Mouse (Mus musculus): ENCODE data around the gene Tmem59l. TPM values are rescaled to one million over a fixed set of nuclear protein-coding genes. Genes with fewer than 3 reads are reported as not detected.
A peak's percentile ranks its signal among the peaks of the same experiment; 100 is the strongest.

Gene Tmem59l
- polyA plus RNA-seq, 1 experiment, result 368 TPM

- Histone ChIP-seq H3K4me1 (ENCODE audit: control insufficient read depth, insufficient read depth, low read length) (peaks cover 14% of the 10 kb centered on the region), H3K4me3 (ENCODE audit: insufficient read depth, low read length) (no peak overlapping the region), H3K27ac (ENCODE audit: insufficient read depth, low read length) (no peak overlapping the region)
- TF ChIP-seq POLR2A (IDR thresholded peaks at IDR 0.05; ENCODE audit: extremely low read depth, insufficient read depth, low read length) (no peak), CTCF (IDR thresholded peaks at IDR 0.05; ENCODE audit: extremely low read depth, insufficient read depth, low read length) (no peak)
These were observed 30.2 kb downstream of the Tmem59l start for GRCm38 (mm10) chr8:70456996-70457395.

- TF ChIP-seq CTCF (IDR thresholded peaks at IDR 0.05; ENCODE audit: extremely low read depth, insufficient read depth, low read length) (no peak), POLR2A (IDR thresholded peaks at IDR 0.05; ENCODE audit: extremely low read depth, insufficient read depth, low read length) (no peak)
These were observed 33.3 kb downstream of the Tmem59l start for GRCm38 (mm10) chr8:70453852-70454251.

GRCm38 (mm10) chr8:70452196-70452966, 34.8 kb downstream of the Tmem59l start:
- Histone ChIP-seq H3K4me1 (ENCODE audit: control insufficient read depth, insufficient read depth, low read length) (peaks cover 10% of the 10 kb centered on the region), H3K4me3 (ENCODE audit: insufficient read depth, low read length) (no peak overlapping the region), H3K27ac (ENCODE audit: insufficient read depth, low read length) (no peak overlapping the region)
- TF ChIP-seq POLR2A (IDR thresholded peaks at IDR 0.05; ENCODE audit: extremely low read depth, insufficient read depth, low read length) (0 out of 2 replicates have a peak, but pooled peaks have one; percentile 7), CTCF (IDR thresholded peaks at IDR 0.05; ENCODE audit: extremely low read depth, insufficient read depth, low read length) (no peak)

More at GRCm38 (mm10) chr8:70453852-70454251, 33.3 kb downstream of the Tmem59l start:
- Histone ChIP-seq H3K4me1 (ENCODE audit: control insufficient read depth, insufficient read depth, low read length) (peaks cover 10% of the 10 kb centered on the region), H3K4me3 (ENCODE audit: insufficient read depth, low read length) (no peak overlapping the region), H3K27ac (ENCODE audit: insufficient read depth, low read length) (peak overlapping the region; percentile 27; the same call in 1 of the 2 replicates)

- Histone ChIP-seq H3K4me1 (ENCODE audit: control insufficient read depth, insufficient read depth, low read length) (no peaks in the 10 kb centered on the region; the same call in 1 of the 2 replicates), H3K27ac (ENCODE audit: insufficient read depth, low read length) (no peak overlapping the region), H3K4me3 (ENCODE audit: insufficient read depth, low read length) (no peak overlapping the region)
- TF ChIP-seq CTCF (IDR thresholded peaks at IDR 0.05; ENCODE audit: extremely low read depth, insufficient read depth, low read length) (no peak), POLR2A (IDR thresholded peaks at IDR 0.05; ENCODE audit: extremely low read depth, insufficient read depth, low read length) (no peak)
These were observed 39.3 kb downstream of the Tmem59l start for GRCm38 (mm10) chr8:70447639-70448420.

- TF ChIP-seq CTCF (IDR thresholded peaks at IDR 0.05; ENCODE audit: extremely low read depth, insufficient read depth, low read length) (no peak), POLR2A (IDR thresholded peaks at IDR 0.05; ENCODE audit: extremely low read depth, insufficient read depth, low read length) (no peak)
- Histone ChIP-seq H3K4me3 (ENCODE audit: insufficient read depth, low read length) (no peak overlapping the region), H3K4me1 (ENCODE audit: control insufficient read depth, insufficient read depth, low read length) (no peaks in the 10 kb centered on the region), H3K27ac (ENCODE audit: insufficient read depth, low read length) (no peak overlapping the region)
These were observed 41.2 kb downstream of the Tmem59l start for GRCm38 (mm10) chr8:70445988-70446387.

GRCm38 (mm10) chr8:70443326-70443725, 43.8 kb downstream of the Tmem59l start:
- Histone ChIP-seq H3K27ac (ENCODE audit: insufficient read depth, low read length) (no peak overlapping the region), H3K4me1 (ENCODE audit: control insufficient read depth, insufficient read depth, low read length) (peaks cover 6% of the 10 kb centered on the region), H3K4me3 (ENCODE audit: insufficient read depth, low read length) (no peak overlapping the region)
- TF ChIP-seq POLR2A (IDR thresholded peaks at IDR 0.05; ENCODE audit: extremely low read depth, insufficient read depth, low read length) (no peak), CTCF (IDR thresholded peaks at IDR 0.05; ENCODE audit: extremely low read depth, insufficient read depth, low read length) (no peak)

- Histone ChIP-seq H3K4me3 (ENCODE audit: insufficient read depth, low read length) (no peak overlapping the region), H3K4me1 (ENCODE audit: control insufficient read depth, insufficient read depth, low read length) (peaks cover 7% of the 10 kb centered on the region), H3K27ac (ENCODE audit: insufficient read depth, low read length) (no peak overlapping the region)
- no peak for TF ChIP-seq POLR2A (IDR thresholded peaks at IDR 0.05; ENCODE audit: extremely low read depth, insufficient read depth, low read length)
- TF ChIP-seq CTCF (IDR thresholded peaks at IDR 0.05; ENCODE audit: extremely low read depth, insufficient read depth, low read length), result no peak
These were observed 45.6 kb downstream of the Tmem59l start for GRCm38 (mm10) chr8:70441565-70441964.

- TF ChIP-seq CTCF (IDR thresholded peaks at IDR 0.05; ENCODE audit: extremely low read depth, insufficient read depth, low read length), result no peak
- no peak for TF ChIP-seq POLR2A (IDR thresholded peaks at IDR 0.05; ENCODE audit: extremely low read depth, insufficient read depth, low read length)
- Histone ChIP-seq H3K4me3 (ENCODE audit: insufficient read depth, low read length) (peak overlapping the region; percentile 92; the same call in 1 of the 2 replicates), H3K4me1 (ENCODE audit: control insufficient read depth, insufficient read depth, low read length) (peaks cover 7% of the 10 kb centered on the region), H3K27ac (ENCODE audit: insufficient read depth, low read length) (no peak overlapping the region)
These were observed 46.9 kb downstream of the Tmem59l start for GRCm38 (mm10) chr8:70440246-70440645.

- peaks cover 7% of the 10 kb centered on the region for H3K4me1 ChIP-seq (ENCODE audit: control insufficient read depth, insufficient read depth, low read length)
- TF ChIP-seq POLR2A (IDR thresholded peaks at IDR 0.05; ENCODE audit: extremely low read depth, insufficient read depth, low read length), result no peak
- TF ChIP-seq CTCF (IDR thresholded peaks at IDR 0.05; ENCODE audit: extremely low read depth, insufficient read depth, low read length), result no peak
- peak overlapping the region; percentile 92 for H3K4me3 ChIP-seq (ENCODE audit: insufficient read depth, low read length)
- H3K27ac ChIP-seq (ENCODE audit: insufficient read depth, low read length), result no peak overlapping the region
These were observed 47.3 kb downstream of the Tmem59l start for GRCm38 (mm10) chr8:70439848-70440179.

Measured in cortical plate, adult 2 months (tissue).